Mouse (Mus musculus) E14TG2a.4 (cell line): ENCODE measurements around the gene Ncoa7.
A peak's percentile ranks its signal among the peaks of the same experiment; 100 is the strongest.

Experiments used
- H3K27me3 ChIP-seq: 2 replicates; pipeline ENCODE4 v1.6.1; 2014; ENCODE audit warnings: low read length, control low read depth; ENCODE audit not compliant: insufficient read depth
- H3K36me3 ChIP-seq: 2 replicates; pipeline ENCODE4 v1.6.1; 2014; ENCODE audit warnings: low read length, control low read depth; ENCODE audit not compliant: insufficient read depth
- H3K4me1 ChIP-seq: replicated peaks from 2 replicates; pipeline ENCODE4 v1.6.1; 2014; ENCODE audit warnings: low read depth, low read length, control low read depth
- H3K4me3 ChIP-seq: replicated peaks from 2 replicates; pipeline ENCODE4 v1.5.1; 2014; ENCODE audit warnings: mild to moderate bottlenecking, low read length
- H3K9me3 ChIP-seq: 2 replicates; pipeline ENCODE4 v1.6.1; 2014; ENCODE audit warnings: low read length, control low read depth
- CTCF ChIP-seq: conservative IDR thresholded peaks from 2 replicates; pipeline ENCODE4 v1.5.1; 2014; ENCODE audit warnings: low read length
- NANOG ChIP-seq: IDR thresholded peaks from 2 replicates; pipeline ENCODE4 v1.6.1; 2014; ENCODE audit warnings: borderline replicate concordance, low read length, mixed read lengths
- POU5F1 ChIP-seq: IDR thresholded peaks from 2 replicates; pipeline ENCODE4 v1.6.1; 2014; ENCODE audit warnings: low read length, borderline replicate concordance

Gene Ncoa7

DNA sequence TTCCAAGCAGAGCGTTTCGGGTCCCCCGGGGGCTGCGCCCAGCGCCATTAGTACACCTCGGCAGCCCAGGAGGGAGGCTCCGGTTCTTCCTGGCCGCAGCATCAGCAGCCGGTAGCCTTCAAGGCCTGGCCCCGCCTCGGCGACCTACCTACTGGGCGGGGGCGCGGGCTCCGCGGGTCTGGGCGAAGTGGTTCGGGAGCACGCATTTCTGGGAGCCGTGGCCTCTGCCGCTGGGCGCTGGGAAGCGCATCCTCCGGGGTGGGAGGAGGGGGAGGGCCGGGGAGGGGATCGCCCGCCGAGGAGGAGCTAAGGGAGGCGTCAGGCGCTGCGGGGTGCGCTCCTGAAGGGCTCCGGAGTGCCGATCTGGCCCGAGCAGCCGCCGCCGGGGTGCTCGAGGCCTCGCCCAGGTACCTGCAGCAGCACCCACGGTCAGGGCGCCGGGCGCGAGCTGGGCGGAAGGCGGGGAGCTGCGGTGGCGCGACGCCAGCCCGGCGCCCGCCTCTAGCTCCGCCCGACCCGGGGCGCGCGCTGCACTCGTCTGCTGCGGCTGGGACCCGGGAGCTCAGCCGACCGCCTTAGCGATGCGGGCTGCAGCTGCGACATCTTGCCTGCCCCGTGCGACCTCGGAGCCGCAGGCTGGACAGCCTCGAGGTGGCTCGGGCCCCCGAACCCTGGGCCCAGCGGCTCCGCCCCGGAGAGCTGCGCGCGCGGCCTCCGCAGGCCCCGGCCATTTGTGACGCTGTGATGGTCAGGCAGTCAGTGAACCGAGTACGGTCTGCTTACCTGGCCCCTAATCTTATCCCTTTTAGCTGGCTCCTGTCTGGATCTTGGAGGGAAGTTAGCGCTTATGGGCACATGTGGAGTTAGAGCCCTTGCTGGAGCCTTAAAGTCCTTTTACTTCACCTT is at the start of gene Ncoa7:
Ncoa7 (minus strand) TSS at position 646 of the 906 bp plus-strand sequence.
- Histone ChIP-seq H3K4me1 (peaks cover 22% of the 10 kb centered on the region), H3K36me3 (no peaks in the 10 kb centered on the region), H3K9me3 (no peaks in the 10 kb centered on the region), H3K27me3 (no peaks in the 10 kb centered on the region), H3K4me3 (peak within 1 kb of the TSS; percentile 93)
- no peak for TF ChIP-seq NANOG

DNA sequence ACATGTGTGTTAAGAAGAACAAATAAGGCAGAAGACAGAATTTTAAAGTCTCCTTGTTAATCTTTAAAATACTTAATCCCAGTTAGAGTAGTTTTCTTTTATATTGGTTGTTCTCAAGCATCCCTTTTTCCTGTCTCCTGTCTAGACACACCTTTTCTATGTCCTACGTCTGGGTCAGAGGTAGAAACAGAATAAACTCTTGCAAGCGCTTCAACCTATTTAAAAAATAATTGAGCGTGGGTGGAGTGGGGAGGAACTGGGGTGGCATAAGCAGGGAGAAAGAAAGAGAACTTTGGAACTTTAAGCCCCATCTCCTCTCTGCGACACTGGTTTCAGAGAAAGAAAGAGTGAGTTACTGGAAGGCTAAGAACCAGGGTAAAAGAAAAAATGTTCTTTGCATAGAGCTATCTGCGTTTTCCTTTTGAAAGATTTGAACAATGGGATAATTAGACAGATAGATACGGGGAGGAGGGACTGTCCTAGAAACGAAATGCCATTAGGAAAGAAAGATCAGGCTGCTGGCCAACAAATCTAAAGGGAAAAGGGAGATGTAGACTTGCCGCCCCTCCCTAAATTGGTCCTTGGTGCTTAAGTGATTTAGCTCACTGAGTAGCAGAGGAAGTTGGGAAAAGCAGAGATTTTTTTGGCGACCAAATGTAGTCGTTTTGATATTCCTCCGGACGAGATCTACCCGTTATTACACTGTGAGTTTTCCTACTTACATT is 42.1 kb upstream of the Ncoa7 start:
- Histone ChIP-seq H3K9me3 (no peaks in the 10 kb centered on the region), H3K36me3 (no peaks in the 10 kb centered on the region), H3K4me3 (no peak overlapping the region), H3K27me3 (peaks cover 61% of the 10 kb centered on the region), H3K4me1 (peaks cover 30% of the 10 kb centered on the region)
- TF ChIP-seq POU5F1 (no peak), NANOG (no peak), CTCF (no peak)

- TF ChIP-seq POU5F1 (no peak), NANOG (no peak), CTCF (no peak)
- Histone ChIP-seq H3K36me3 (no peaks in the 10 kb centered on the region), H3K4me1 (peaks cover 30% of the 10 kb centered on the region), H3K27me3 (peaks cover 62% of the 10 kb centered on the region), H3K9me3 (no peaks in the 10 kb centered on the region), H3K4me3 (peak overlapping the region; percentile 85)
Observed at GRCm38 (mm10) chr10:30844191-30845010, 41.3 kb upstream of the Ncoa7 start.

DNA sequence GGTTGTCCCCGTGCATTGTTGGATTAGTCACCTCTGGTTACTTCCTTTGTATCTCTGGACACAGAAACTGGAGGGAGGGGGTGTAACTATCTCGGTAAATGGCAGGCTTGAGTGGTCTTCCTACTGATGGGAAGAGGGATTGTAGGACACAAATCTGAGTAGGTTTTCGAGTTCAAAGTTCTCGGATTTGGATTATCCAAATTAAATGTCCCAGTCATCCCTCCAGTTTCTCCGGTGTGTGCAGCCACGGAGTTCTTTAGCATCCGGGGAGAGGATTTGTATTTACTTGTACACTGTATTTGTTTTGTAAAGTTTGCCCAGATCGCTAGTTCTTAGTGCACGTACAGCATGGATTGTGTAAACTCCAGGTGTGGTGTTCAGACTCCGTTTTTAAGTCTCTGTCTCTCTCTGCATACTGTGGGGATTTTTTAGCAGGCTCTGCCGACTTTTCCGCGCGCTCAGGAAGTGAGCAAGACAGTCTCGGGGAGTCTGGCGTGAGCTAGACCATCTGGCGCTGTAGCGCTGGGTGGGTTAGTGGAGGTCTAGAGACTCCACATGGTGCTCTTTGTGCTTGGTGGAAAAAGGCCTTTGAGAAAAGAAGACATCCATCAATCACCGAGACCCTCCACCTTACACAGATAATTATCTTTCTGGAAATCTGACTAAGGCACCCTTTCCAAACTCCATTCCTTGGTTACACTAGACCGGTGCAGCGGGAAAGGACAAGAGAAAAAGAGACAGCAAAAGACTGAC is 40.5 kb upstream of the Ncoa7 start:
- H3K4me1 ChIP-seq: peaks cover 30% of the 10 kb centered on the region
- TF ChIP-seq CTCF: no peak
- no peak for TF ChIP-seq POU5F1
- TF ChIP-seq NANOG: no peak
- peak overlapping the region; percentile 85 for H3K4me3 ChIP-seq
- no peaks in the 10 kb centered on the region for H3K36me3 ChIP-seq
- H3K9me3 ChIP-seq: no peaks in the 10 kb centered on the region
- H3K27me3 ChIP-seq: peaks cover 64% of the 10 kb centered on the region

GRCm38 (mm10) chr10:30842643-30843437 is 39.7 kb upstream of the Ncoa7 start, which contains the start of gene Hey2:
Hey2 (minus strand) TSS chr10:30842801.
- Histone ChIP-seq H3K9me3 (no peaks in the 10 kb centered on the region), H3K4me3 (peak within 1 kb of the TSS; percentile 85), H3K36me3 (no peaks in the 10 kb centered on the region), H3K4me1 (peaks cover 30% of the 10 kb centered on the region), H3K27me3 (peaks cover 64% of the 10 kb centered on the region)
- TF ChIP-seq POU5F1: no peak

- Histone ChIP-seq H3K27me3 (peaks cover 64% of the 10 kb centered on the region), H3K36me3 (no peaks in the 10 kb centered on the region), H3K4me3 (peak overlapping the region; percentile 85), H3K4me1 (peaks cover 30% of the 10 kb centered on the region), H3K9me3 (no peaks in the 10 kb centered on the region)
- TF ChIP-seq NANOG (no peak), POU5F1 (no peak), CTCF (no peak)
Observed at GRCm38 (mm10) chr10:30842228-30842627, 39.1 kb upstream of the Ncoa7 start.

DNA sequence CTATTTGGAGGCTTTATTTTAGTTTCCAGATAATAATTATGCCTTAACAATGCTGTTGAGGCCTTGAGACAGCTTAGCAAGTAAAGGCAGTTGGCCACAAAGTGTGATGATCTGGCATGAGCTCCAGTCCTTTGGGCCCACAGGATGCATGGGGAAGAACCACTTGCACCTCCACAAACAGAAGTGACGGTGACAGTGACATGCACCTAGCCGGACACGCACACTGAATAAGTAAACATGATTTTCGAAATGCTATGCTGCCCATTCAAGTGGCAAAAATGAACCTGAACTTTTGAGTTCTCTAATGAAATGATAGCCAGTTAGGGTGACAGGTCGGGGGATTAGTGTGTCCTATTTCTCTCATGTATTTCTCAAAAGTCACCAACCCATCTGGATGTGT is 37.7 kb upstream of the Ncoa7 start:
- Histone ChIP-seq H3K36me3 (no peaks in the 10 kb centered on the region), H3K4me3 (no peak overlapping the region), H3K4me1 (peaks cover 30% of the 10 kb centered on the region), H3K27me3 (peaks cover 52% of the 10 kb centered on the region), H3K9me3 (no peaks in the 10 kb centered on the region)
- no peak for TF ChIP-seq CTCF
- TF ChIP-seq POU5F1: no peak
- no peak for TF ChIP-seq NANOG
